Mouse (Mus musculus) left cerebral cortex, postnatal 25 days (tissue): ENCODE data around the gene Mpzl3. TPM values are rescaled to one million over a fixed set of nuclear protein-coding genes. Genes with fewer than 3 reads are reported as not detected.
"Not testable (repeated sequence)": the region's sequence is repeated elsewhere in the genome, so short reads cannot be mapped to it uniquely, and the experiment has no call there.

Experiments used
- DNase-seq, 2 experiments: peaks; one replicate each; pipeline ENCODE4 v3.0.0; 2022; ENCODE audit warnings: low spot score in 2 of 2, mixed read lengths in 1 of 2
- intact Hi-C: fragments of 180-260 bp; cut with DNase I; formaldehyde crosslinking; loops from one replicate; pipeline ENCODE4 v1.15.1; 2025
- total RNA-seq, 2 experiments: library from RNA; stranded (reverse); gene quantifications; 2 replicates each; pipeline ENCODE4 v1.2.3; 2021

Mpzl3 gene
- 1 to 10 TPM; 4.0 to 6.4 TPM for total RNA-seq

DNA sequence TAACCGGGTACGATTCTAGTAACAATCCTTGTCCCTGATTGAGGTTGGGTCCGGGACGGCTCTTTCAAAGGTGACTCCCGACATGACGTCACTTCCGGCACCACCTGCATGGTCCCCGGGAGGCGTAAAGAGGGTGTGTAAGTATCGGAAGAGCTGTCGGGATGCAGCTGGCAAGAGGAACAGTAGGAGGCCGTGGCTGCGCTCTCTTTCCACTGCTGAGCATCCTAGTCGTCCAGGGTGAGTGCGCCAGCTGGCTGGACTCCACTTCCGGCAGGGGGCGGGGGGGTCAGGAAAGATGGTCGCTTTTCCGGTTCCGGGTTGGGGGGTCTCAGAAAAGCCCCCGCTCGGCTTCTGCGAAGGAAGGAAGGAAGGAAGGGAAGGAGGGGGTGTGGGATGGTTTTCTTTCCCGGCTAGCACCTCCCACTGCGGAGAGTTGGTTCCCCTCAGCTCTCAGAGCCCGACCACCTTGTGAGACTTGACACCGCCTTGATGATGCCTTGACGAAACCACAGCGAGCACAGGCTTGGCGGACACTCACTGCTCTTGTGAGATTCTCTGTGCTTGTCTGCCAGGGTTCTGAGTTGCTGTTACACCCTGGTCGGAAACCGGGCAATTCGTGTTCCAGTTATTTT, at the start of gene Mpzl3:
TSS of gene Mpzl3 (plus strand) at position 105 of the 632 bp plus-strand sequence.
- DNase-seq, result peak; percentile 87 to 91
- intact Hi-C loops, result loop anchor here (2.0 kb wide), 2 partner anchors 66 to 90 kb away; partner anchors contain the start of gene Ube4a

DNA sequence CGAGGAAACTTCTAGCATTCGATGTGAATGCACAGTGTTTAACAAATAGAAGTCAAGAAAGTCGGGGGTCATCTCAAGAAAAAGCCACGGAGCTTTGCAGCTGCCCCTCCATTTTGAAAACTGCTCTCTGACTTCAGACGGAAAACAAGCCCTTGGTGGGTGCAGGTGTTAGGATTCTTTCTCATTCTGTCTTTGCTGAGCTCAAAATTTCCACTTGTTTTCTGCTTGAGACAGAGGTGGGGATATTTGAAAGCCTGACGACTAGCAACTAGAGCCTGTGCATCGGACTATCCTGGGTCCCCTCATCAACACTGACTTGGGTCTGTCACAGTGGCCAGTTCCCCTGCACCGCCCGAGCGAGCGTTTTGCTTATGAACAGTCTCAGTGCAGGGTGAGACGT, 47.6 kb upstream of the Mpzl3 start:
- intact Hi-C loops, result no loop called here
- DNase-seq, result no peak

DNA sequence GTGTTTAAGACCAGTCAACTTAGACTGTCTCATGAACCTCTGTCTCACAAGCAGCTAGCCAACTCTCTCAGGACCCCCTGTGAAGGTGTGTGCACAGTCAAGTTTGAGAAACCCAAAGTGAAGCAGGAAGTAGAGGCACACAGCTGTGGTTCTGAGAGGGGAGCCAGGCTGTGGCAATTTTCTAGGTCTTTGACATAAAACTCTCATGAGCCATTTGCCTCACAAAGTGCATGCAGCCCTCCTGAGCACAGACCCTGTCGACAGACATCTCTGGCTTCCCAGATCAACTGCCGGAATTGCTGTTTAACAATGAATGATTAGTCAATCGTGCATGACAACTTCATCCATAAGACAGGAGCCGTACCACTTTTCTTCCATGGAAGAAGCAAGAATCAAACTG, 46.6 kb upstream of the Mpzl3 start:
- no peak for DNase-seq
- intact Hi-C loops, result no loop called here

DNA sequence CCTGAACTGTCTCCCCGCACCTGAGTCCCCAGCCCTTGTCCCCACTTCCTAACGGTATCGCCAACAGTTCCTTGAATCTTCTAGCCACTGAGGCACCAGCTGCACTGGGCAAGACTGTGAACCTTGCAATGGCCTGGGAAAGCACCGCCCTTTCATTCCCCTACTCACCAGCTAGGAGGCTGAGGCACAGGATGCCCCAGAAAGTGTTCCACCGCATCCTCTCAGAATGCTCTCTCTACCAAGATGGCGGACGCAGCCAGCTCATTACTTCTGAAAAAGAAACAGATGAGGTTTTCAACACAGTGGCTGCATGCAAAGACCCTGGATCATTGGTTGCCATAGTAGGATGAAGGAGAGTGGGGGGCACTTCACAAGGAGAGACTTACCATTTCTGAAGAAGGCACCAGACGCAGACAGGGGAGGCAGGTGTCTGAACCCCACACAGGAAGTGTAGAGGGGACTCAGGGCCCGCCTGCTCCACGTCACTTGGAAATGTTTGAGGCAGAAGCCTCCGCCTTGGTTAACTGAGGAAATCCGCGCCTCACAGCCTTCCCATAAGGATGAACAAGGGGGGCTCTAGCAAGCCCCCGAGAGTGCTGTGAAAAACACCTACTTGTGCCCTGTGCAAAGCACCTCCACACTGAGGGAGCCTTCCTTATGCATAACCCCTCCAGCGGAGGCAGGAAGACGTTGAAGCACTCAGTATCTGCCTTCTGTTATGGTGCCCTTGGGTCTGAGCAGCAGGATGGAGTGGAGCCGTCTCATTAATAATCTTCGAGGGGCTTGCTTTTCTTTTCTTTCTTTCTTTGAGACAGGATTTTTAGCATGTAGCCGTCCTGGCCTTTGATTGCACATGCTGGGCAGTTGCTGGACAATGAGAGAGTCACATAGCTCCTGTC, 45.6 kb upstream of the Mpzl3 start, which contains the start of gene Cd3e:
TSS of gene Cd3e (minus strand) at position 448 of the 899 bp plus-strand sequence.
- intact Hi-C loops, result loop anchor here (5.0 kb wide), 1 partner anchor 37 kb away; no protein-coding TSS in a partner anchor
- no peak for DNase-seq

DNA sequence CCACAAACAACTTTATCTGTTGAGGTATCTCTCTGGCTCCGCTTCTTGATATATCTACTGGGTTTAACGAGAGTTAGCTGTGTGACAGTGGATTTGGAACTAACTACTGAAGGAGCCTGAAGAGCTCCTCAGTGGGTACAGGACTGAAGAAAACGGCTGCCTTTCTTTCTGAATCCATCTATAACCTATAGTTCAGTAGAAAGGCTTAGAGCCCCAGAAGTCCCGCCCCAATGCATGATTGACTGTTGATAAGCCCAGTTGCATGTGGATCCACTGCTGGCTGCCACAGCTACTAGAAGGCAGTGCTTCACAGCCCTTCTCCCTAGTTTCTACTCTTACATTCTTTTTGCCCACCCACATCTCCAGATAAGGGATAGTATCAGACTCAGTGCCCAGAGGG, 44.5 kb upstream of the Mpzl3 start:
- no peak for DNase-seq
- intact Hi-C loops, result loop anchor here (5.0 kb wide), 1 partner anchor 38 kb away; no protein-coding TSS in a partner anchor

DNA sequence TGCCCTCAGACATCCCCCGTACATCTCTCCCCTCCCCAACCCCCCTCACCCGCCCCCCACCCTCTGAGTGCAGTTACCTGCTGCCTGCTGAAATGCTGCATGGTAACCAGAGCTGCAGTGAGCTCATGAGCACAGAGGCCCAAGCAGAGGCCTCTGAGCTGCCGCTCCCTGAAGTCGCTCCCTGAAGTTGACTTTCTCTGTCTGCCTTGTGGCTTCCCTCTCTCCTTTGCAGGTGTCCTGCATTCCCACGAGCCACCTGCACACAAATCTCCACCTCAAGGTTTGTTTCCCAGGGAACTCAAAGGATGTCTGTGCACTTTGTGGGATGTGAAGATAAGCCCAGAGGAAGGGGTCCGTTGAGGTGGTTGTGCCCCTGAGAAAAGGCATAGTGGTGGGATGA, 43.7 kb upstream of the Mpzl3 start:
- intact Hi-C loops, result loop anchor here (5.0 kb wide), 1 partner anchor 39 kb away; no protein-coding TSS in a partner anchor
- no peak for DNase-seq

DNA sequence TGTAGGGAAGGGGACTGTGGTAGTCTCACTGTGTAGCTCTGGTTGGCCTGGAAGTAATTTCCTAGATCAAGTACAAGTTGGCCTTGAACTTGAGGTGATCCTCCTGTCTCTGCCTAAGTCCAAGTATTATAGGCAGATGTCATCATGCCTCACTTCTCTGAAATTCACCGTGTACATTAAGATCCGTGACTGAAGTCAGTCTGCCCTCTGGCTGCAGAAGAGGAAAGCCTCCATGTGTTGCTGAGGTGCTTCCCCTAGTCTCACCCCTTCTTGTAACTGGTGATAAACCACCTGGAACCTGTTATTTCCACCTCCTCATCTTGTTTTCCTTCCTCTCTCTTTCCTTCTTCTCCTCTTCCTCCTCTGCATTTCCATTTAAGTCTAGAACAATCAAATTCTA, 40.1 kb upstream of the Mpzl3 start:
- intact Hi-C loops, result loop anchor here (5.0 kb wide), 1 partner anchor 43 kb away; no protein-coding TSS in a partner anchor
- DNase-seq, result no peak

DNA sequence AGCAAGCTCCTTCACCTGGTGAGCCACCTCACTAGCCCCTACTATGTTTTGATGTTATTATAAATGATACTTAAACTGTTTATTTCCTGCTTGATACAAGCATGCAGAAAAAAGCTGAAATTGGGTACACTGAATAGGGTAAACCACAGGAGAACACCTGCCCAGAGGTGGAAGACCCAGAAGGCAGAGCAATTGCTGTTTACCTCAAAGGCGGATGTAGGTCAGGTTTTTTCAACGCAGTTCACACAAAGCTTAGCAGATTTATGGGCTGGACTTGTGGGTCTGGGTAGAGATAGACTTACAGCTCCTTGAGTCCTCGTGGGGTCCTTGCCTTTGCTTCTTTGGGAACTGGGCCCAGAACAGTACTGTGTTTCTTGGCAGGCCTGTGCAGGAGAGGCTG, 39.1 kb upstream of the Mpzl3 start:
- intact Hi-C loops, result no loop called here
- no peak for DNase-seq

DNA sequence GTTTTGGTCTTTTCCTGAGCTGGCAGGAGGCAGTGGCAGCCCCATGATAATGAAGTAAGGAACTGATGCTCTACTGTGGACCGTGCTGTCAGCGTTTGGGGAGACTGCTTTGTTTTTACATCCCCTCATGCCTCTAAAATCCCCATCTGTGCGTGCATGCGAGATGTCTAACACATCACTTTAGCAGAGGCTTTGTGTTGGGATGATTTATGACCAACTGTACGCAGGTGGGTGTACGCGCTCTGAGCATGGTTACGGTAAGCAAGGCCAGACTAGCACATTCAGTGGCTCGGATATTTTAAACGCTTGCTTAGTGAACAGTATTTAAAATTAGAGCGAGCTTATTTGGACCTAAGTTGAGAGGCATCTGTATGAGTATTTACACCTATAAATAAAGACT, 37.0 kb upstream of the Mpzl3 start:
- intact Hi-C loops, result no loop called here
- DNase-seq, result peak; percentile 34 to 58

DNA sequence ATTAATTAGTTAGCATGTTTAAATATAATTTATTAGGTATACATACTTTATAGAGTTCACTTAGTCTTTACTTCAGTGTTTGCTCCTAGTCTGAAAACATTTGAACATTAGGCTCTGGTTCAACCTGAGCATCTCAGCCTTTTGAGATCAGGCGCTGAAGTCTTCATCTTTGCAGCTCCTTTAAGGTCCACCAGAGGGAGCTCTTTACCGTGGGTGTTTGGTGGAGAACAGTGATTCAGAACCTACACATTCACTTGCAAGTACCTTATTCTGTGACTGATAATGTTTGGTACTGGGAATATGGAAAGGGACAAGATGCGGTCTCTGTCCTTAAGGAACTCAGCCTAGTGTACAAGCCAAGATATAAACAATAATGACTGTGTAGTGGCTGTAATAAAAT, 32.2 kb upstream of the Mpzl3 start:
- intact Hi-C loops, result loop anchor here (2.0 kb wide), 1 partner anchor 124 kb away; no protein-coding TSS in a partner anchor
- peak; percentile 51 to 66 for DNase-seq

DNA sequence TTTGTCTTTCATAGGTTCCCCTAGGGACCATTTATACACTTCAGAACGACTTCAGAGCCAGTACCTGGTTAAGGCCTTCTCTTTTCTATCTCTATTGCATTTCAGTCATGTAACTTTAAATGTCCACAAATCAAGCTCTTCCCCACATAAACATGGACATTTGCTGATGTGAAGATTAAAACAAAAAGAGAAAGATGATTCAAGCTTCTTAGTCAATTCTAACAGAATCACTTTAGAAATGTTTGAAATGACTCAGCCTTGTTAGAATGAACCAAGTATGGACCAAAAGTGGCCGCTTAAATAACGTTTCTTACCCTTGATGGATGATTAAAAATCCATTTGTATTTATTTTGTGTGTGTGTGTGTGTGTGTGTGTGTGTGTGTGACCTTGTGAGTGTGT, 31.3 kb upstream of the Mpzl3 start:
- intact Hi-C loops, result loop anchor here (2.0 kb wide), 1 partner anchor 123 kb away; no protein-coding TSS in a partner anchor
- DNase-seq, result no peak

DNA sequence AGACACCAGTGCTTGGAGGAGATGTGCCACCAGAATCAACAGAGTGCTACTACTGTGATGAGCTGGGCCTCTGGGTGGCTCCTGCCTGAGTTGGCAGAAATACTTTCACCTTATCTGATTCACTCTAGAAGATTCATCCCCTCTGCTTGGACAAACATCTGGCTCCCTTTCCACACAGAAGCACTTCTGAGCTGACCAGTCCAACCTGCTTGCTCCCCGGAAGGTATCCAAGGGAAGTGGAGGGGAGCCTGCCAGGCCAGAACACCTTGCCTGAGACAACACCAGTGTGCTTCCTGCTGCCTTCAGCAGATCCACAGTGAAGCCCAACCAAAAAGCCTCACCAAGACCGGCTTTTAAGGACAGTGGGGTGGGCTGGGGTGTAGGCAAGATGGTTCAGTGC, 30.8 kb upstream of the Mpzl3 start:
- intact Hi-C loops, result no loop called here
- no peak for DNase-seq

DNA sequence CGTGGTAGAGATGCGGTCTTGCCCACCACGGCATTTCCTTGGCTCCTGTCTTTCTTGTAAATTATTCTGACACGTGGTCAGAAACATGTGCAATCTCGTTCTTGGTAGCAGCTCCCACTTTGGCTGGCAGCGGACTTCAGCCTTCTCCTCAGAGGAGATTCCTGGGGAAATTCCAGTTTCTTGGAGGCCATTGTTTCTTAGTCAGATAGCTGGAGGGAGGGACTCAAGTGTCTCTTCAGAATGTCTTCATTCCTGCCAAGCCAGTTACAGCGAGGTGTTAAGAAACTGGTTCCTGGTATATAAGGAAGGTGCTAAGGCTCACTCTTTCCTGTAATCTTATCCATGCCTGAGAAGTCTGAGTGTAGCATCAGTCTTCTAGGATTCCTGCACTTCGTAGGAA, 27.6 kb upstream of the Mpzl3 start:
- intact Hi-C loops, result no loop called here
- no peak for DNase-seq

DNA sequence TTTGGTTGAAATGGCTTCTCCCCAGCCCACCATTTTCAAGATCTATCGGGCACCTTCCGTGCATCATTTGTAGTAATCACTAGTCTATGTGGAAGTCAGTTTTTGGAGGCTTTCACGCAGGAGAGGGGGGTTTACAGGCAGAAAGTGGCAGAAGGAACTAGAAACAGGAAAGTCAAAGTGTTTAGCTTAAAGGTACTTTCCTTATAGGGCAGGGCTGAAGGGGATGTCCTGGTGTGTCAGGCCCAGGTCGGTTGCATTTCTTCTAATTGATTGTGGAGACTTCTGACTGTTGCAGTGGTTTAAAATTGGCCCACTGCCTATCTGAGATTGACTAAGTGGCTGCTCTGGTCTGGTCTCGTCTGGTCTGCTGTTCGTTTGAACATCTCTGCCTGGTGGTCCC, 24.6 kb upstream of the Mpzl3 start:
- DNase-seq, result no peak
- intact Hi-C loops, result no loop called here

DNA sequence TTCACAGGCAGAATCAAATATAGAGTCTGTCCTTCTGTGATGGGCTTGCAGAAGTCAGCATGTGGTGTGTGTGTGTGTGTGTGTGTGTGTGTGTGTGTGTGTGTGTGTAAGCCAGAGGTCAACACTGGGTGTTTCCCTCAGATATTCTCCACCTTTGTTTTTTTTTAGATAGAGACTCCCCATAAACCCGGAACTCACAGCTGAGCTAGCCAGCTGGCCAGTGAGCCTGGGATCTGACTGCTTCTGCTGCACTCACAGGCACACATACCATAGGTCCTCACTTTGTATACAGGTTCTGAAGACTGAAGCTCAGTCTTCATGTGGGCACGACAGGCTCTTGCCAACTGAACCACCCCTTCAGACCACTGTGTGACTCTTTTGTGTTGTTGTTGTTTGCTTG, 22.7 kb upstream of the Mpzl3 start:
- DNase-seq, result peak in 1 of 2 experiments; percentile 31

DNA sequence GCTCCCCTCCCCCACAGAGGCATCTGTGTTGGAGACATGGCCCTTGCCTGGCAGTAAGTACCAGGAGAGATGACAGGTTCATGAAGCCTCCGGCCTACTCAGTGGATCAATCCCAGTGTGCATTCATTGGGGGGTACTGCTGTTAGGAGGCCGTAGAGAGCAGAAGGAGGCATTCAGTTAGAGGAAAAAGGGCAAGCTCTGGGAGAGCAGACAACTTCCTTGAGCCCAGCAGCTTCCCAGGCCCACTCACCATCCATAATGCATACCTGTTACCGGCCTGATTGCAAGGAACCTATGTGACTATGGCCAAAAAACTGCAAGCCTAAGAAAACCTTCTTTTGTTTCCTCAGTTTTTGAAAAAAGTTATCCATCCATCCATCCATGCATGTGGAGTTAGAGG, 20.5 kb upstream of the Mpzl3 start:
- no peak for DNase-seq
- intact Hi-C loops, result no loop called here

More for the DNA sequence above, 22.7 kb upstream of the Mpzl3 start:
- intact Hi-C loops, result no loop called here

DNA sequence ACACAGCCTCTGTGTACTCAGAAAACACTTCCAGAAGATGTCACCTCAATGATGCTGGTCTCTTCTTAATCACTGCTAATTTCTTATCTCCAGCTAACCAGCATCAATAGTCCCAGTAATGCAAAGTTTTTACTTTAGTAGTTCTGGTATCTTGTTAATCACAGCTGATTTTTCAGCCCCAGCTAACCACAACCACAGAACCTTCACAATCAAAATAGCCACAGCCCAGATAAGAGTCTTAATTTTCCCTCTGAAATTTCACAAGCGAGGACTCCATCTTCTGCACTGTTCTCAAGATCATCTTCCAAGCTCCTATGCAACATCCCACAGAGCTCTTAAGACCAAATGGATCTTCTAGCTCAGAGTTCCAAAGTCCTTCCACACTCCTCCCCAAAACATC, 17.2 kb upstream of the Mpzl3 start:
- DNase-seq, intact Hi-C loops: not testable (repeated sequence)

DNA sequence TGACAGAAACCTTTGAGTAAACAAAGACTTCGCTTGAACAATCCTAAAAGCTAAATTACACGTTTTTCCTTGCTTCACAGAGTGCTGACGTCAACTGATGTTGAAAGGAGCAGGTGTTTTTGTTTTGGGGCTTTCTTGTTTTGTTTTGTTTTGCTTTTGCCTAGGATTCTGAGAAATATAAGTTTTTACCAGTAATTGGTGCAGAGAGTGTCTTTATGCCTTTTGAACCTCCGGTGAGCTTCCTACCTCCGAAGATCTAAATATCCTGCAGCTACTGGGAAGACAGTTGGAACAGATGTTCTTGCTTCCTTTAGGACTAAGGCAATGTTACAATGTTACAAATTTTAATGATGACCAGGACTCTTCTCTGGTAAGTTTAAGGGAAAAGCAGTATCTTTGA, 15.5 kb upstream of the Mpzl3 start, which contains the start of gene Mpzl2:
TSS of gene Mpzl2 (plus strand) at position 301 of the 400 bp plus-strand sequence.
- intact Hi-C loops, result no loop called here
- no peak for DNase-seq

DNA sequence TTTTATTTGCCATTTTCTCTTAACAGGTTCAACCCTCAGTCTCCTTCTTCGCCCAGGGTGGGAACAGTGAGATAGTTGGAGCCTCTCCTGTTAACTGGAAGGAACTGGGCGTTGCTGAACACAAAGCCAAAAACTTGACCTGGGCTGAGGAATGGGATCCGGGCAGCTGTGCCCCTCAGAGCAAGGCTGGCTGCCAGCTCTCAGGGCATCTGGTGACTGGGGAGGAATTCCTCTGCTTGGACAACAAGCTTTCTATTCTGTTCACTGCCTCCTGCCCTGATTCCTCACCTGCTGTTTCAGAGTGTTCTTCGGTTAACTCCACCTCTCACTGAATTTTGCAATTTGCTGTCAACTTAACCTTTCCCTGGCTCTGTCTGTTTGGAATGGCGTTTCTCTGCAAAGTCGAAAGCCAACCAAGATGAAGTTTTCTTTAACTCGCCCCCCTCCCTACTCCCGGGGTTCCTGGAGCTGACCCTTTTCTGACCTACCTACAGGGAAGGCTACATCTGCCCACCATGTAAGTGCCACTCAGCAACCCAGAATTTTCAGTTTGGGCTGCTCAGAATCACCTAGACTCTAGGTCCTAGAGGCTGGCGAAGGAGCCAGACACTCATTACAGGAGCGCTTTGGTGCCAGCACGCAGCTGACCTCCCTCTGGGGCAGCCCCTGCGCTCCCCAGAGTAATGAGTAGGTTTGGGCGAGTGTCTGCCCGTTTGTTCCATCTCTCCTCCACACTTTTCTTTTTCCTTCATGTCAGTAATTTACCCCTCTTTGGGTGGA, 14.7 kb upstream of the Mpzl3 start:
- intact Hi-C loops, result no loop called here
- DNase-seq, result no peak
